Mouse (Mus musculus): ENCODE measurements around the gene Col24a1.

GRCm38 (mm10) chr3:145478446-145478845 lies 186.2 kb downstream of the Col24a1 start:
- TF ChIP-seq POLR2A (IDR thresholded peaks at IDR 0.05; ENCODE audit: extremely low read depth, insufficient read depth, low read length) (no peak), CTCF (IDR thresholded peaks at IDR 0.05; ENCODE audit: extremely low read depth, insufficient read depth, low read length) (no peak)
